Mouse (Mus musculus): ENCODE measurements around the gene Dhdh. TPM values are rescaled to one million over a fixed set of nuclear protein-coding genes. Genes with fewer than 3 reads are reported as not detected.
A peak's percentile ranks its signal among the peaks of the same experiment; 100 is the strongest.
"Not testable (repeated sequence)": the region's sequence is repeated elsewhere in the genome, so short reads cannot be mapped to it uniquely, and the experiment has no call there.

The Dhdh gene
- total RNA-seq, 2 experiments from 2014 or later: 18.1 to 22.4 TPM

DNA sequence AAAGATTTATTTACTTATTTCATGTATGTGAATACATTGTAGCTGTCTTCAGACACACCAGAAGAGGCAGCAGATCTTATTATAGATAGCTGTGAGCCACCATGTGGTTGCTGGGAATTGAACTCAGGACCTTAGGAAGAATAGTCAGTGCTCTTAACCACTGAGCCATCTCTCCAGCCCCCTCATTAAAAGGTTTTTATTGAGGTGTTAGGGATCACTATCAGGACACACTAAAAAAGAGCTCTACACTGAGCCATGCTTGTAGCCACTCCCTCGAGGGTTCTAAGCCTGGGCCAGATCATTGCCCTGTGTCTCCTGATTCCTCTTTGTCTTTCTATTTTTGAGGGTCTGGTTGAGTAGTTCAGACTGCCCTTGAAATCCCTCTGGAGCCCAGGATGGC, 12.2 kb downstream of the Dhdh start:
- no peak for ATAC-seq (replicated peaks; ENCODE audit: poor library complexity)

DNA sequence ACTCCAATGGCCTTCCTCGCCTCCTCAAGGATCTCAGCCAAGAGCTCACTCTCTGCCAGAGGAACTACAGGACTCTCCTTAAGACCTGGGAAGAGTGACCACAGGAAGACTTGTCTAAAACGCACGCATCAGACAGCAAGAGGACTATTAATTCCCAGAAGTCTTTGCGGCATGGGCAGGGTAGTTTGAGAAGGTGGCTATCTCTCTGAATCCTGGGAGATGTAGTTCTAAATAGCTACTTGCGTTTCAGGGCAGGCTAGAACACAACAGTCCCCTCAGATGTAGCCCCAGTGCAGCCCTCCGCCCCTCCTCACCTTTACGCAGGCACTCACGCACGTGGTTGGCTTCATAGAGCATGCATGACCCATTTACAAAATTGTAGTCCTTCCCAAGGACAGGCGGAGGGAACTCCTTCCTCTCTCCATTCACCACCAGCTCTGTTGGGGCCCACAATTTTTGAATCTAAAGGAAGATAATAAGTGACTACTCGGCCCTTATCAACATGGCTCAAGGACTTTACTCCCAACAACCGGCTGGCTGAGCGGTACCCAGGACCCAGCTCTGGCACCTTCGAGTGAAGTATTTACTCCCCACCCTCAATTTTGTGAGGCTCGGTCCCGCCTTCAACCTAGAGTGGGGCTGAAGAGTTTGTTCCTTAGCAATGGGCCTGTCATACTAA, 13.2 kb downstream of the Dhdh start:
- ATAC-seq (replicated peaks; ENCODE audit: poor library complexity): no peak

DNA sequence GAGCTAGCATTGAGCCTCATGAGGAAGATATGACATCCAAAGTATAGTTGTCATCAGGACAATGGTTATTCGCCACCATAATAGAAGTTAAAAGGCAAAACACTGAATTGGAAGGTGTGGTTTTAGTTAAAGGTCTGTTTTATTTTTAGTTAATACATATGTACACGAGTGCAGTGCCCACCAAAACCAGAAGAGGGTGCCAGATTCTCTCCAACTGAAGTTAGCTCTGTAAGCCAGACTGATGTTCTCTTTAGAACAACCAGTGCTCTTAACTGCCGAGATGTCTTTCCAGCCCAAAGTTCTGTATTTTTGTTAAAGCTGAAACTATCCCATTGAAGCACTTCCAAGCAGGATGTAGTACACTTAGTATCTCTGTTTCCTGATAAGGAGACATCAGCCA, 17.7 kb downstream of the Dhdh start:
- ATAC-seq (replicated peaks; ENCODE audit: poor library complexity): peak; percentile 77

DNA sequence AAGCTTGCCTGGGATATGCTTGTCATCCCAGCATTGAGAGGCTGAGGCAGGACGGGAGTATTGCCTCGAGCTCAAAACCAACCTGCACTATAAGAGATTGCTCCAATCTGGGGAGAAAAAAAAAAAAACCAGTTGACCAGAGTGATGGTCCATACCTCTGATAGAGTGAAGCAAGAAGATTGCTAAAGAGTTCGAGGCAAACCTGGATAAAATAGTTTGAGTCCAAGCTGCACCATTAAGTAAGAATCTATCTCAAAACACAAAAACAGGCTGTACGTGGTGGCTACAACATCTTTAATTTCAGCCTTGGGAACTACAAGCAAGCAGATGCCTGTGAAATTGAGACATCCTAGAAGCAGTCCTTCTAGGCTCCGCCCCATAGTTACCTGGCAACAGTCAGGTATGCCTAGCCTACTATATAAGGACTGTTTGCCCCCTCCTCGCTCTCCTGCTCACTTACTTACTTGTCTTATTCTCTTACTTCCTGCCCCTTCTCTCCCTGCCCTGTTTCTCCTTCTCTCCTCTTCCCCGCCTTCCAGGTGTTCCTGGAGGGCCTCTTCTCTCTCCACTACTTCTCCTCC, 21.4 kb downstream of the Dhdh start:
- peak; percentile 13; the same call in 1 of the 2 replicates for ATAC-seq (replicated peaks; ENCODE audit: poor library complexity)

DNA sequence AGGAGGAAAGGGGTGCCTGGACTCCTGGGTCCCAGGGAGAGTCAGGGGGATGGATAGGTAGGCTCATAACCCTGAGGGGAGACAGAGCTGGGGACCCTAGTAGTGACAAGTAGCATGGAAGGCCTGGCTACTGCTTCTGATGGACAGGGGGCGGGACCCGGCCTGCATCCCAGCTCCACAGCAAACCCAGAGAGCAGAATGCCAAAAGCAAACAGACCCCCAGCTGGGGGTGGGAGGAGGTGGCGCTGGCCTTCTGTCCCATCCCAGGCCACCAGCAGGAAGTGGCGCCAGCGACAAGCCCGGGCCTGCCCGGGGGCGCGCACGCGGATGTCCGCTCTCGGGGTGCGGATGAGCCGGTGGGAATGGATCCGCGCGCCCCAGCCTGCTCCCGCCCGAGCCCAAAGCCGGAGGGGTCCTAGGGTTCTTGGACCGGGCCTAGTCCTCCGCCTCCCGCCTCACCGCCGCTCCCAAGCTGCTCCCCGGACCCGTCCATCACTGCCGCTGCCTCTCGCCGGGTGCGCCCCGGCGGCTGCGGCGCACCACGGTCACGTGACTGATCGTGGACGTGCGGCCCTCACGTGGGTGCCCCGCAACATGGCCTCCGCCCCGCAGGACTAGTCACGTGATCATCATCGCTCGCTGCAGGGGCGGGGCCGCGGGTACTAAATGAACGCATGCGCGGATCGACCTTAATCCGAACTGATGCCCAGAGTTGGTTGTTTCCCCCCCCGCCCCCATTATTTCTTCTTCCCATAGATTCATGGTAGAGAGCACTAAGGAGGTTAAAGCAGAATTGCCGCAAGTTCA, 22.1 kb downstream of the Dhdh start, which contains the start of gene Bax:
Gene Bax (minus strand): TSS at position 616 of the 807 bp plus-strand sequence.
- ATAC-seq (replicated peaks; ENCODE audit: poor library complexity): peak; percentile 86

DNA sequence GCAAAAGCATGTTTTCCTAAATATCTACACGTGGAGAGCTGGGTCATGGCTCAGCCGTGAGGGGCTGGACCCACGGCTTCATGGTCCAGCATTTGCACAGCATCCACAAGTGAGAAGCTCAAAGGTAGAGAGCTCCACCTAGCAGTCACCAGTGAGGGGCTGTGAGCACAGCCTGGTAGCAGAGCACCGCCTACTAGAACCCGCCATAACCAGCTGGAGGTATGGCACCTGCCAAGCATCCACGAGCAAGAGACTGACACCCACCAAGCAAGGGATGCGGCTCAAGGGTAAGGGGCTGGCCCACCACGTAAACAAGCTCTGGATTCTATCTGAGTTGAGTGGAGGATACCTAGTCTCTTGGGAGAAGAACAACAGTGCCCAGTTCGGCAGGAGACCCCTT, 23.1 kb downstream of the Dhdh start:
- ATAC-seq (replicated peaks; ENCODE audit: poor library complexity): no peak

DNA sequence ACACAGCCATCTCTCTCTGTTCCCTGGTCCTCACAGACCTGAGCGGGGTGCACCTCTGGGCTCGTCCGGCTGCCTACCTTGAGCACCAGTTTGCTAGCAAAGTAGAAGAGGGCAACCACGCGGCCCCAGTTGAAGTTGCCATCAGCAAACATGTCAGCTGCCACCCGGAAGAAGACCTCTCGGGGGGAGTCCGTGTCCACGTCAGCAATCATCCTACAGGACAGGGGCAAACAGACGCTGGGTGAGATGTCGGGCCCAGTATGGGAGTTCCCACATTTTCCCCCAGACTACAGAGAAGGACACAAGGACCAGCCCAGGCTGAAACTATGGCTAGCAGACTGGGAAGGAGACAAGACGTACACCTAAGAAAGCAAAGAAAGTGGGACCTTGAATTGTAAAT, 23.5 kb downstream of the Dhdh start:
- no peak for ATAC-seq (replicated peaks; ENCODE audit: poor library complexity)

DNA sequence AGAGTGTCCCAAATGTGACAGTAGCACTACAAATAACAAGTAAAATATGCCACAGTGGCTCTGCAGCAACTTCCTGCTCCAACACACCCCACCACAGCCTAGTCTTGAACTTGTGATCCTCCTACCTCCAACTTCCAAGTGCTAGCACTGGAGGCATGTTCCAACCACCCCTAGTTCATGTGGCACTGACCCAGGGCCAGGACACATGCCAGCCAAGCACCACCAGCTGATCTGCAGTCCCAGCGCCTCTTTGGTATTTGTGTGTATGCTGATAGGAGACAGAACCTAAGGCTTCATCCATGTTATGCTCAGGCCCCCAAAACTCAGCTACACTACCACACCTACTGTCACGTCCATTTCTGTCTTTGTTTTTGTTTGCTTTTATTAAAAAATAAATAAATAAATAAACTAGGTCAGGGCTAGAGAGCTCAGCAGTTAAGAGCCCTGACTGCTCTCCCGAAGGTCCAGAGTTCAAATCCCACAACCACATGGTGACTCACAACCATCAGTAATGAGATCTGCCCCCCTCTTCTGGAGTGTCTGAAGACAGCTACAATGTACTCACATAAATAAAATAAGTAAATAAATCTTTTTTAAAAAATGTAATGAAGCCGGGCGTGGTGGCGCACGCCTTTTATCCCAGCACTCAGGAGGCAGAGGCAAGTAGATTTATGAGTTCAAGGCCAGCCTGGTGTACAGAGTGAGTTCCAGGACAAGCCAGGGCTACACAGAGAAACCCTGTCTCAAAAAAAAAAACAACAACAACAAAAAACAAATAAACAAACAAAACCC, 24.4 kb downstream of the Dhdh start:
- no peak for ATAC-seq (replicated peaks; ENCODE audit: poor library complexity)

DNA sequence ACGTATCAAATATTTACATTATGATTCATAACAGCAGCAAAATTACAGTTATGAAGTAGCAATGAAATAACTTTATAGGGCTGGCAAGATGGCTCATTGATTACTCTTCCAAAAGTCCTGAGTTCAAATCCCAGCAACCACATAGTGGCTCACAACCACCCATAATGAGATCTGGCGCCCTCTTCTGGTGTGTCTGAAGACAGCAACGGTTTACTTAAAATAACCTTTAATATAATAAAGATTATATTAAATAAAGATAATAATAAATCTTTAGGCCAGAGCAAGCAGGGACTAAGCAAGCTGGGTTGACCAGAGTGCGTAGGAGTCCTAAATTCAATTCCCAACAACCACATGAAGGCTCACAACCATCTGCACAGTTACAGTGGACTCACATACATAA, 25.7 kb downstream of the Dhdh start:
- not testable (repeated sequence) for ATAC-seq (replicated peaks; ENCODE audit: poor library complexity)

DNA sequence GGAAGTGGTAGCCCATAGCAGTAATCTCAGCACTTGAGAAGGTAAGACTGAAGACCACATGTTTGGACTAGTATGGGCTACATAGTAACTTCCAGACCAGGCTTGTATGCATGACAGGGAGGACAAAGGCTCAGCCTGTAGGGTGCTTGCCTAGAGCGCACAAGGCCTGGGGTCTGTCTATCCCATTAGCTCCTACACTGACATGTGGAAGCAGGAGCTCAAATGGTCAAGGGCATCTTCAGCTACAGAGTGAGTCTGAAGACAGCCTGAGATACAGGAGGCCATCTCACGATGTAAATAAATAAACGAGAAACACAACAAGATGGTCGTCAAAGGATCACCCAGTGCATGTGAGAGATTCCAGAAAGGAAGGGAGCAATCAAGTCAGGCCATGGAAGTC, 26.3 kb downstream of the Dhdh start:
- ATAC-seq (replicated peaks; ENCODE audit: poor library complexity): no peak

DNA sequence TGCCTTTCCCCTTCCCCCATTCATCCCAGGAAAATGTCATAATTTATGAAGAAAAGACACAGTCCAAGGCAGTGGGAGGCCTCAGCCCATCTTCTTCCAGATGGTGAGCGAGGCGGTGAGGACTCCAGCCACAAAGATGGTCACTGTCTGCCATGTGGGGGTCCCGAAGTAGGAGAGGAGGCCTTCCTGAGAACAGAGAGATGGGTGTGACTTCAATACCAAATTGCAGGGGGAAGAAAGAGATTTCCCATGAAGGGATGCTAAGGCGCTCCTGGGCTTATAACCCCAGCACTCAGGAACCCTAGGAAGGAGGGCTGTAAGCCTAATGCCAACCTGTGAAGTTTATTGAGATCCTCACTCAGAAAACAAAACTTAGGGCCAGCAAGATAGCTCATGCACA, 26.8 kb downstream of the Dhdh start:
- no peak for ATAC-seq (replicated peaks; ENCODE audit: poor library complexity)

DNA sequence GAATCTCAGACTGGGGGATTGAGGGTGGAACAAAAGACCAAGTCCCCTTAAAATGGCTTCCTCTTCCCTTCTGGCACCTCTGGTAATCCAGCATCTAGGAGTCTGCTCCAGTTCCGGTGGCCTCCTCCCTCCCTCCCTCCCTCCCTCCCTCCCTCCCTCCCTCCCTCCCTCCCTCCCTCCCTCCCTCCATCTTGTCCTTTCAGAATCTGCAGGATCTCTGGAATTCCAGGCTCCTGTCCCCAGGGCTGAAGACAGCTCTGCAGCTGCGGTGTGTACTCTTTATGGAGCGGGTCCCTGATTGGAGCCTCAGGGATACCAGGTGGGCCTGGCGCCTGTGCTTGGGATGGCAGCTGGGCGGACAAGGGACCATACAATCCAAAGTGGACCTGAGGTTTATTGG, 27.3 kb downstream of the Dhdh start:
- ATAC-seq (replicated peaks; ENCODE audit: poor library complexity): no peak

DNA sequence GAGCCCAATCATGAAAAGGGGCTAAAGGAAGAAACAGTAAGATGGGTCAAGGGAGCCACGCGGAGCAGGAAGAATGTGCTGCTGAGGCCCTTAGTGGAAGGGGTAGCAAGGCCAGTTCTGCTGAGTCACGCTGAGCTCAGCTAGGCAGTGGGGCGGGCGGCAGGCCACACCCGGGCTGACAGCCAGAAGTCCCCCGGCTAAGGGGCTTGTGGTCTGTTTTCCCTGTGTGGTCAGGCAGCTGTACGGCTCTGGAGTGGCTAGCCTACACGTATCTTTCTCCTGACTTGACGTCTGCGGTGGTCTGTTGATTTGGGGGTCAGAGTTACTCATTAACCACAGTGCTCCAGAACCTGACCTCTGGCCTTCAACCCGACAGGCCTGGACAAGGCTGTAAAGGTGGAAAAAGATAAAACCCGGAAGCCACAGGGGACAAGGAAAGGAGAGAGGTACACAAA, 27.7 kb downstream of the Dhdh start:
- peak; percentile 54 for ATAC-seq (replicated peaks; ENCODE audit: poor library complexity)

DNA sequence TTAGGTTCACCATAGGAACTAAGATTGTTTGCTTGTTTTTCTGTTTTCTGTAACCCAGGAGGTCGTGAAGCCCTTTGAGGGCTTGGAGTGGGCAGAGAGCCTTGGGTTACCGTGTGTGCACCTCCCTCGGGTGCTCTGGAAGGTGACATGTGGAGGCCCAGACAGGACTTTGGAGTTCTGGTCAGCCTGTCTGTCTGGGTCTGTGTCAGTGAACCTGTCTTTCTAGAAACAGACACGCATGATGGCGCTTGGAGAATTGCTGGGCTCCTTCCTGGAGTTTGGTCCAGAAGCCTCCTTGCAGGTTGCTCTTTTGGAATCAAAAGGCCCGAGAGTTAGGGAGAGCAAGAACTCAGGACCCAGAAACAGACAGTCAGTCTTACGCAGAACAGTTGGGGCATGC, 28.2 kb downstream of the Dhdh start:
- ATAC-seq (replicated peaks; ENCODE audit: poor library complexity): no peak

DNA sequence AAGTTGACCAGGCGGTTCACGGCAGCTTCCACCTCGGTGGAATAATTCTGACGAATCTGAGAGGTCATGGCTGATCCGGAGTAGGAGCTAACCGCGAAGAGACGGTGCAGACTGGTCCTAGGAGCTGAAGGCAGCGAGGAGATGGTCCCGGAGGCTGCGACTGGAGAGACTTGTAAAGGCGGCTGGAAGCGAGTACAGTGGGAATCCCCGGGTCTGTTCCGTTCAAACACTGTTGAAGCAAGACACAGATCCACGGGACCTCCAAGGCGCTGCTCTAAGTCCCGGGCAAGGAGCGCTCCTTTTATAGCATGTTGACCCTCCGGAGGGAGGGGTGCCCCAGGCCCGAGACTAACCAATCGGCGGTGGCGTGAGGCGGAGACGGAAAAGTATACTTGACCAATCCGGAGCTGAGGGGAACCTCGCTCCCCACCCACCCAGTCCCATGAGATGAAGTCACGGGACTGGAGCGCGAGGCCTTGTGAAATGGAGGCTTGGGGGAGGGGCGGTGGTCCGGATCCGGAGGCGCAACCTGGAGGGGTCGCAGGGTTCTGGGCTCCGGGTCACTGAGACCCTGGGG, 29.0 kb downstream of the Dhdh start, which contains the start of gene Ftl1:
Gene Ftl1 (minus strand): TSS at position 321 of the 577 bp plus-strand sequence.
- peak; percentile 79 for ATAC-seq (replicated peaks; ENCODE audit: poor library complexity)

DNA sequence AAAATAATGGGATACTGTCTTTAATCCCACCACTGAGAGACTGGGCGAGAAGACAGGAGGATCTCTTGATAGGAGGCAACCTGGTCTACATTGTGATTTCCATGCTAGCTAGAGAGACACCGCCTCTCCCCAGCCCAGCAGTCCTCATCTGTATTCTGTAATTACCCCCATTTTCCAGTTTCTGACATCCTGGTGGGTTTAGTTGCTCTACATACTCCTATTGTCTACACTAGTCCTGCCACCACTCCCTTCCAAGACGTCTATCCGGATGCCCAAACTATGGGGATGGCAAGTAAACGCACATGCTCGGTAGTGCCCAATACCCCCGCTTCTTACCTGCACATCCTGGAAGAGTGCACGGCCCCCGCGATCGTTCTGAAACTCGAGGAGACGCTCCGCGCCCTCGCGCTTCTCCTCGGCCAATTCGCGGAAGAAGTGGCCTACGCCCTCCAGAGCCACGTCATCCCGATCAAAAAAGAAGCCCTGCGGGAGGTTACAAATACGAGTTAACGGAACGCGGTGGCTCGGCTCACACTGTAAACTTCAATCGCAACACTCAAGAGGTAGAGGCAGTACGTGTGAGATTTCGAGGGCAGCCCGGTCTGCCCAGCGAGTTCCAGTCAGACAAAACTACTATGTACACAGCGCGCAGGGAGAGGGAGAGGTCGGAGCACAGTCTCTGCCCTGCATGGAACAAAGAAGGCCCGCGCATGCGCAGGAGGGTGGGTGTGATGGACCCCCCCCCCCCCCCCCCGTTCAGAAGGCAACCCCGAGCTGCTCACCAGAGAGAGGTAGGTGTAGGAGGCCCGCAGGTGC, 29.6 kb downstream of the Dhdh start:
- peak; percentile 28 for ATAC-seq (replicated peaks; ENCODE audit: poor library complexity)

DNA sequence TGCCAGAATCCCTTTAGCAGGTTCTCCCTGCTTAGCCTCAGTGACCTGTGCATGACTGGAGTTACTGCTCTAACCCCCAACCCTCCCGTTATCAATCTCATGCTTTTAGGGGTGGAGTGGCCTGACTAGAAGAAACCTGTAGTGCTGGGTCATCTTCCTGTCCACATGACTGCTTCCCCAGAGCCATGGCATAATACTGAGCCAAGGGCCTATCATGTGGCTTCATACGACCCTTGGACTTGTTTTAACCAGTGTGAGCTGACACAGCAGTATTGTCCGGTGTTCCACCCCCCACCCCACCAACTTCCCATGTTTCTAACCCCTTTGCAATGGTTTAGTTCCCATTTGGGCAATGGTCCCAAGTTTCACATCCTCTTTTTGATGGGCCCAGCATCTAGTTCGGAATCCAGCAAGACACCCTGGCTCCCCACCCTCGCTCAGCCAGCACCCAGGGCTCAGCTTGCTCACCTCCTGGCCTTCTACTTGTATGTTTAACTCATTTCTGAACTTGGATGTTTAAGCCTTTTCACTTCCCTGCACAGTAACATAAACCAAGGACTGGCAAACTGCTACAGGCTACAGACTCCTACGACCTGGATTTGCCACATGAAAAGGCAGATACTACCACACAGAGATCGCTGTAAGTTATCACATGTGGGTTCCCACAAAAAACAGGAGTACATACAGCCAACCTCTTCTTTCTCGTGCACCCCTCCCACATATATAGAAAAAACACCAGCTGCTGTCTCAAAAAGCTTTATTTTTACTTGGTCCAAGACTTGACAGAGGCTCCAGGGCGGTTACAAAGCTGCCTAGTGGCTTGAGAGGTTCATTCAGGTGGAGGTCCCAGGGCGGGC, 31.2 kb downstream of the Dhdh start:
- ATAC-seq (replicated peaks; ENCODE audit: poor library complexity): peak; percentile 56

DNA sequence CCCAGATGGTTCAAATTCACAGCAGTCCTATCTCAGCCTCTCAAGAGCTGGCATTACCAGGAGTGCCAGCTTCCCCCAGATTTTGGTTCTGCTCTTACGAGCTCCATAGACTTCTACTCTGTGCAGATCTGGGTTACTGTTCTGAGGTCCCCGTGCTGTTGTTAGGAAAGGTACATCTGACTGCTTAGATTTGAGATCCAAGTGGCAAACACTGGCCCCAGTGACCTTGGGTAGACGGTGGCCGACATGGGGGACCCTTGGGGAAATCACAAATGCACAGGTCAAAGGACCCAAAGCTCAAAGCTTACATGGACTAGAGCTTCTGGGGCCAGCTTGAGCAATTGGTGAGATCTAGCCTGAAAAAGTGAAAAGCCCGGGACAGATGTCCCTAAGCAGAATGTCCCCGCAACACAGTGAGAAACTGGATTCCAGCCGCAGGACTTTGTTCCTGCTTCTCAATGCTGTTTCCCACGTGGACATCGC, 31.8 kb downstream of the Dhdh start:
- no peak for ATAC-seq (replicated peaks; ENCODE audit: poor library complexity)
